Mouse (Mus musculus): ENCODE measurements around the gene Morn5.

Morn5 gene

DNA sequence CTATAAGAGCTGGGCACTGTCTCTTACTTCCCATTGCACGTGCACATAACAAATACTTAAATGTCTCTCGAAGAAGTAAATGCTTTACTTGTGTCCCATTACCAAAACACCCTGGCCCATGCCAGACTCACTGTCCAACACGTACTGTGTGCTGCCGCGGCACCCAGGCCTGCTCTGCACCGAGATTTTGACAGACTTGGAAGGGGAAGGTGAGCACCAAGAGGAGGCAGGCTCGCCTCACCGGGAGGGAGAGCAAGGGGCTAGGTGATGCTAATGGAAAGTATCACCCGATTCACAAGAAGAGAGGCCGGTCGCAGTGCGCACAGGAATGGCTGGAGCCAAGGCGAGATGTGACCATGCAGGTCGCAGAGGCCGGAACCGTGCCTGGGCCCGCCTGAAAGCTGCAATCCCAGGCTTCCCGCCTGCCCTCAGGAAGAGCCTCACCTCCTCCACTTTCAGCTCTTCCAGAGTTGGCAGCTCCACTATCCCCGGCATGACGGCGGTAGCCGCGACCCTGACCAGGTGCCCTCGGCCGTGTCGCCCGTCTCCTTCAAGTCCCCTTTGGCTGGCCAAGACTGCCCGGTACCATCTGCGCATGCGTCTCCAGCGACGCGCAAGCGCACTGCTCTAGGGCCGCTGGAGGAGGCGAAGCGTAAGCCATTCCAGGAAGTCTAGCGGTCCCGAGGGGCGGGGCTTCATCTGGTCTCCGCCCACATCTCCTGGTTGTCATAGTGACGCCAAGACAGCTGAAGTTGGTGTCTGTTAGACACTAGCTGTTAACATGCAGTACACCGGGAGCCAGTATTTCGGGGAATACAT, at the start of gene Morn5, which contains the start of gene Ndufa8:
TSS of gene Morn5 (plus strand) at position 711 of the 819 bp plus-strand sequence.
TSS of gene Ndufa8 (minus strand) at position 659 of the 819 bp plus-strand sequence.
- DNase-seq = peak; percentile 96

DNA sequence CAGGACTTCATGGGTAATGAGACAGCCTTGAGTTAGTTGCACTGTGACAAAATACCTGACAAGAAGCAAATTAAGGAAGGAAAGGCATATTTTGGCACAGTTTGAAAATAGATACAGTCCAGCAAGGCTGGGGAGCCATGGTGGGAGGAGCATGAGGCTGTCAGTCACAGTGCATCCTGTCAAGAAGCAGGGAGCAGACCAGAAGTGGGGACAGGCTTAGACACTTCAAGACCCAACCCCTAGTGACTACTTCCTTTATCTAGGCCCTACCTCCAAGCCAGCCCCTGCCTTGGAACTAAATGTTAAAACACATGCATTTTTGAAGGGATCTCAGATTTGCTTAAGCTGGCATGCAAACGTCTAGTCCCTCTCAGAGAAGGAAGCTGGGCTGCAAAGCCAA, 48.9 kb upstream of the Morn5 start:
- DNase-seq = no peak

DNA sequence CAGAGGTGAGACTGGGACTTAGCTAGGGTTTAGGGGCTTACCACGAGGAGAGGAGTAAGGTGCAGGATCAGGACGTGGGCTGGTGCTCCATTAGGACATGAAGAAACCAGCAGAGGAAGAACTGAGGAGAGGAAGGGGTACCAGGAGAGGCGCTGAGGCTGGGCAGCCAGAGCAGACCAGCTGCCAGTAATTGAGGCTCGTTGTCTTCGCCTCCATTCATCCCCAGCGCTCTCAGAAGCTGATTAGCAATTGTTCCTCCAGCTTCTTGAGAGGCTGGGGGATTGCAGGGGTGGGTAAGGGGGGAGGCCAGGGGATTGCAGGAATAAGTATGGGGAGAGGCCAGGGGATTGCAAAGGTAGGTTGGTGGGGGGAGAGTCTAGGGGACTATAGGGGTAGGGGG, 47.1 kb upstream of the Morn5 start:
- no peak for DNase-seq

DNA sequence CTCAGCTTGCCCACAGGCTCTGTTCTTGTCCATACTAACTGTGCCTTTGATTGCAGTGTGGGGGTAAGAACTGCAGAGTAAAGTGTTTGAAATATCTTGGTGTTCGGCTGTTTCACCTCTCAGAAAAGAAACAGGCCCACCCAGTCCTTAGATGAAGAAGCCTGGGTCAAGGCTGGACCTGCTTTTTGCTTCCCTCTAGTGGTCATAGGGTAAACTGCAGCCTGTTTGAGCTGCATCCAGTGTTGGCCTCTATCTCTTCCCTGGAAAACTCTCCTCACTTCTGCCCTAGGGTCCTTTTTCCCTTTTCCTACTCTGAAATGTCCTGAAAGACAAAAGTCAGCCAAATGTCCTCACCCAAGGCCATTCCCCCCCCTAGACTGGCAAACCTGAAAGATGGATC, 41.2 kb upstream of the Morn5 start:
- DNase-seq = peak; percentile 72

DNA sequence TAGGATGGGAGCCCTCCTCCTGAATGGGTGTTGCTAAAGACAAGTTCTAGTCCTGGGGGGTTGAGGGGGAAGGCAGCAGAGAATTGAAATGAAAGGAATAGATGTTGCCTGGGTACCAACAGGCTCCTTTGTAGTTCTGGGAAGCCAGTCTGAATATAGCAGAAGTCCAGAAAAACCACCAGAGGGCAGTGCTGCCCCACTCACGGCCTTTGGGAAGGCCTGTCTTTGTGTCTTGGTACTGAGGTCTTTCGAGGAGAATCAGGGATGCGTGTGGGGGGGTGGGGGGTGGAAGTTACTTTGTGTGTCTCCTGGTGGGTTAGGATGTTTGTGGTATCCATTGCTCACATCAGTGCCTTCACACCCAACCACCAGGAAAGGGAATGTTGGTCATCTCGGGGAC, 39.9 kb upstream of the Morn5 start:
- peak; percentile 83 for DNase-seq

DNA sequence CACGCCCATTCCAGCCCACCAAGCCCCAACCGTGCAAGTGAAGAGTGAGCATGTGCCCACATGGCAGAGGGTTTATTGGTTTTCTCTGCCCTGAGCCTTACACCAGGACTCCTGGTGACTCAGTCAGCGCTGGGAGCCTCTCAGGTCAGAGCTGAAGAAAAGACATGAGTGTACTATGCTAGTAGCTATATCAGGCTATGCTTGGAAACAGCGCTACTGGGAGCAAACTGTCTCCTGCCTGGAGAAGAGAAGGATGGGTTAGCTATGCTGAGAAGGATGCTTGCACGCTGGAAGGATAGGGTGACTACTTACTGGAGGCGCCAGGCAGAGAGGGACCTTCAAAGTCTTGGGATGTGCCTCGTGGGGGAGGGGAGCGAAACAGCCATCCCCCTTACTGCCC, 38.7 kb upstream of the Morn5 start:
- DNase-seq = no peak

DNA sequence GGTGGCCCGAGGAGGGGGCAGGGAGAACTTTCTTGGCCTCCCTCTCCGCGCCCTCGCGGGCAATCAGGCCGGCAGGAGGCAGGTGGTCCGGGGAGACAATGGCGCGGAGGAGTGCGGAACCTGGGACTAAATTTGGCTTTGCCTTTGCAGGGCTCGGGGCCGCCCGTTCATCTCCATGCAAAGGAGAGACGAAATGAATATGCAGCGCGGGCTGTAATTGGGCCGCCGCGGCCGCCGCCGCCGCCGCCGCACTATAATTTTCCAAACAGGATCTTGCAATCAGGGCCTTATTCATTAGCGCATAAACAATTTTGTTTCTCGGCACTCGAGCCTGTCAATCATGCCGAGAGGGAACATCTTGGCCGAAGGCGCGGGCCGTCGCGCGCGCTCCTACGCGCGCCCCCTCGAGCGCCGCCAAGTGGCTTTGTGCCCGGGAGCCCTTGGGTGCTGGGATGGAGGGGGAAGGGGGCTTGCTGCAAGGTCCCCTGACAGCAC, 37.9 kb upstream of the Morn5 start:
- DNase-seq = peak; percentile 54

DNA sequence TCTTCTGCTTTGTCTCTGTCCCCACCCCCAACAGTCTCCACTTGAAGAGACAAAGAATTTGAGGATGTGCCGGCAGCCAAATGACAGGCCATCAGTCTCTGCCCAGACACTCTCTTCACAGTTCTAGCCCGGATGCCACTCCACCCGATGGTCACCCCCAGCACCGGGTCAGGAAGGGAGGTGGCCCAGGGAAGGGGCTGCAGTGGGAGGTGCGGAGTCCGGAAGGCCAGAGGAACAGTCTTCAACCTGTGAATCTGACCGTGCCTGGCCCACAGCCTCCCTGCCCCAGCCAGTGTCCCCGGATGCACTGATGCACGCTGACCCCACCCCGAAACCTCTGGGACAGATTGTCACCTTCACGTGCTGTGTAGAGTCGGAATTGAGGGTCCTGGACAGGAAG, 36.2 kb upstream of the Morn5 start:
- no peak for DNase-seq

DNA sequence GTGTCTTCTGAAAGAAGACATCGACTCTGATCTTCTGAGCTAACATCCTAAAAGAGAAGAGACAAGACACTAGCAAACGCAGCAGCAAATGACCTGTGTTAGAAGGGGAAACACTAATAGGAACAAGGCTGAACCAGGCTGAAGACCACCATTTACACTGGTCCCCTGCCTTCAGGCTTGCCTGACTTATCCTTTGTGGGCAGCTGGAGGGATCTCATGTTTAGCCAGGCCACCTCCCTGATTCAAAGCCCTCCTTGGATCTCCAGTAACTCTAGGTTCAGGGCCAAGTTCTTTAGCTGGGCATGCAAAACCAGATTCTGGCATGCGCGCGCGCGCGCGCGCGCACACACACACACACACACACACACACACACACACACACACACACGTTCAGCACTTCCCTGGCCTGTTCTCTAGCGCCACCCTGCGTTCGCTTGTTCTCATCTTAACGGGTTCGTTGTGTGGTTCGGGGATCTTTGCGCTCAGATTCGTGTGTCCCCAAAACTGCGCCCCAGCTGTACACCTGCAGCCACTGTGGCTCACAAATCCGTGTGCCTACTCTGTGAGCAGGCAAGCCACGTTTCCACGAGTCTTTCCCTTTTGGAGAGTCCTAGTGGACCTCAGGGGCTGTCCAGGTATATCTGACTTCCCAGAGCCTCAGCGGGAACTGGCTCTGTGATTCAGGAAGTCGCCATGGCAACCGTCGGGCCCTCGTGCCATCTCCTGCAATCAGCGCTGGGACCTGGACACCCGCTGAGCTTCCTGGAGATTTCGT, 27.7 kb upstream of the Morn5 start:
- DNase-seq = peak; percentile 87

DNA sequence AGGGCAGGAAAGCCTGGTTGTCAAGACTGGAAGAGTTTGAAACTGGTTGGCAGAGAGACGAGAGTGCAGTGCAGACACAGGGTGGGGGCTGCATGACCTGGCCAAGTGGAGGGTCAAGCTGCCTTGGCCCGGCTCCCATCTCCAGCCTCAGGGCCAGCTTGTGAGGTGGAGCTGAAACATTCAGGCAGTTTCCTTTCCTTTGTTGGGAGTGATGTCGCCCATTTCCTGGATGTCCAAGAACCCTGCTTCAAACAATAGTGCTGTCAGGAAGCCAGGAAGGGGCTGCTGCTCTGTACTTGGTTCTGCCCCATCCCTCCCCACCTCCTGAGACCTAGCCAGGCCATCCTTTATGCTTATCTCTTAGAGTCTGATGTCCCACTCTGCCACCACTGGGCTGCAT, 26.0 kb upstream of the Morn5 start:
- no peak for DNase-seq

DNA sequence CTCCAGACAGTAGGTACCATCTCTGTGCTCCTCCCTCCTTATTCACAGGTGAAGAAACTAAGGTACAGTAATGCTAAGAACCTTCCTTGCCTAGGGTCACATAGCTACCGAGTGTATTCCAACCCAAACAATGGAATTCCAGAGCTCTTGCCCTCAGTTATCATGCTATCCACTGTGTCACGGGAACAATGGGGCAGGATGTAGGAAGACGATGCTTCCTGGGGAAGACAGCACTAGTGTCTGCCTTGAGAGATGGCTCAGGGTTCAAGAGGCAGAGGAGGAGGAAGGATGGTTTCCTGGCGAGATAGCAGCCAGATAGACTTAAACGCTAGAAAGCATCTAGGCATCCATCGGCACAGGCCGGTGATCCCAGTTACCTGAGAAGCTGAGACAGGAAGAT, 16.4 kb upstream of the Morn5 start:
- no peak for DNase-seq

DNA sequence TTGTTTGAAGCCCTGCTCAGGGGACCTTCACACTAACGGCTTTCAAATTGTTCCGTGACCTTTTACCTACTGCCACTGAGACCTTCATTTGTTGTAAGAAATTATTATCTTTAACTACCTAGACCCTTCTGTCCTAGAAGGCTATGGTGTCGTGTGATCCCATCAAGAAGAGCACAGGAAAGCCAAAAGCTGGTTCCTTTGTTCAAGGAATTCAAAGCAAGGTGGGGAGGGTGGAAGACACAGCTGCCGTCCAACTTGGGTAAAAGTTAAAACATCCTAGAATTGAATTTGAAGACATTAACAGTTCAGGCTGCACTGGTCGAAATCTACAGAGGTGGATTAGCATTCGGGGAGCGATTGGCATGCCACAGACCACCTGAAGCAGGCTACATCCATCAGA, 15.3 kb upstream of the Morn5 start:
- DNase-seq = no peak

DNA sequence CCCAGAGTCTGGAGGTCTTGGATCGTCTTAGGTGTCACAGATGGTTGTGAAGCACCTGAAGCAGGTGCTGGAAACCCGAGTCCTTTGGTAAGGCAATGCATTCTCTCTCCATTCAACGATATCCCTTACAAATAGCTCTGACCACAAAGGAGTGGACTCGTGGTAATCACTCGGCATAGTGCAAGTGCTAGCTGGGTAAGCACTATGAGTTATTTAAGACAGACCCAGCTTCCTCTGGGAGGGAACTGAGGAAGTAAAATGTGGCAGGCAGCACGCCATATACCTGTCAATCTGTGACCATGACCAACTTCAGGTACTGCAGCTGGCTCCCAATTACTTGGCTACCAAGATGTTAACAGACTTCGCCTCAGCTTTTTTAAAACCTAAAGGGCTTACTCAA, 14.4 kb upstream of the Morn5 start:
- no peak for DNase-seq

DNA sequence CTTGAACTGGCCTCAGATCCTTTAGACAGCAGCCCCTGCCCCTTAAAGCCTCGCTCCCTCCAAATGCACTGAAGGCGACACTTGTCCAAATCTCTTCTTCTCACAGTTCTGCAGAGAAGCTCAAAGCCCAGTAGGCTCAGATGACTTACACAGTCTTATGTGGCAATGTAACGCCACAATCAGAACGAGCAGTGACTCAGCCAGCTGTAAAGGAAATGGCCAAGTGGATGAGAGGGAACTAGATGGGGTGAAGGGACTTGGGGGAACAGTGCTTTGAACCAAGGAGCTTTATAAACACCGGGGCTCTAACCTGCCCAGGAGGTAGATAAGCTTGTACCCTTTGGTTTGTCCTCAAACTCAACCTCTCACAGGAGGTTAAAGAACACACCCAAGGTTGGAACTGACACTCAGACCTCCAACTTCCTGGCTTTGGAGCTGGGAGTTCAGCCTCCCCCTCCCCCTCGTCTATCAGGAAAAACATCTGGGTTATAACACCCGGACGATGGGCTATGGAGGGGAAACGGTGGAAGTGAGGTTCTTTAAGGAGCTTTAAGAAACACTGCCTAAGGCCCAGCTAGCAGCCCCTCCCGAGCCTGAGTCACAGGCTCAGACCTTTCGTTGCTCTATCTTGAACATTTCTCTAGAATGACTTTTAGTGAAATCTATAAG, 13.7 kb upstream of the Morn5 start:
- peak; percentile 12 for DNase-seq

DNA sequence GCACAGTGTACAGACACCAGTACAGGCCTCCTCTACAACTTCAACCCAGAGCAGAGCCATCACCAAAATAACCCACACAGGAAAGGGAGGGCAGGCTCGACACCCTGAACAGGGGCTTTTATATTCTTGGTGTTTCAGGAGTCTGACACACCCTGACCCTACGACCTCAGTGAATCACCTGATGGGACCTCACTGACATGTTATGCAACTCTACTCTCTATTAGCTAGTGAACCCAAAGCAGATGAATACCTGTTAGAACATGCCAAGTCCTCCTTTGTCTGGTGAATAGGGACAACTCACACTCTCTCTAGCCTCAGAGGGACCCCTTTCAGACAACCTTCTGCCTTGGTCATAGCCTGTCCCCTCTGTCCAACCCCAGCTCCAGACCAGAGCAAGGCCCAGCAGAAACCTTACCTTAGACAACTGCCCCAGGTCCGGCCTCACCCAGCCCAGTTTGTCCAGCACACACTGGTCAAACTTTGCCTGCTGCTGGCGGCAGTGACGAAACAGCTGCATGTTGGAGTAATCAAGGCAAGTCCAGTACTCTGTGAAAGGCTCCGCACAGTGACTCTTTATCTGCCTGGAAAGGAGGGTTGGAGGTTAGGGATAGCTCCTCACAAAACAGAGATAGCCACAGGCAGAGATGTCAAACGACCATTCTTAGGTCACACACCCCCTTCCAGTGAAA, 9.8 kb upstream of the Morn5 start:
- DNase-seq = no peak

DNA sequence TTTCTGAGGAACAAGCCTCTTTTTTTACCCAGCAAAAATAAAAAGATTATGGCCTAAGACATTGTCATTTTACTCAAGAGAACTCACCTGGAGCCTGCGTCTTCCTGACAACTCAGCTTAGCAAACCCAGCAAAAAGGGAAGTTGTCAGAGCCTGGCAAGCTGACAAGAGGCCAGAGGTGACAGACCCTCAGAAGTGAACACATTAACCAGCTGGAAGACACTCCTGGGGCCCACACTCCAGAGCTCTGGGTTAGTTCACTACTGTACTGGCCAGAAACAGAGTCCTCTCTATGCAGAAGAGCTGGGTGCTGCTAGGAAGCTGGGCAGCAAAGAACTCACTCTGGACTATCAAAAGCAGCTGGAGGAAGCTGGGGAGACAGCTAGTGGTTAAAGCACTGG, 8.4 kb upstream of the Morn5 start:
- no peak for DNase-seq

DNA sequence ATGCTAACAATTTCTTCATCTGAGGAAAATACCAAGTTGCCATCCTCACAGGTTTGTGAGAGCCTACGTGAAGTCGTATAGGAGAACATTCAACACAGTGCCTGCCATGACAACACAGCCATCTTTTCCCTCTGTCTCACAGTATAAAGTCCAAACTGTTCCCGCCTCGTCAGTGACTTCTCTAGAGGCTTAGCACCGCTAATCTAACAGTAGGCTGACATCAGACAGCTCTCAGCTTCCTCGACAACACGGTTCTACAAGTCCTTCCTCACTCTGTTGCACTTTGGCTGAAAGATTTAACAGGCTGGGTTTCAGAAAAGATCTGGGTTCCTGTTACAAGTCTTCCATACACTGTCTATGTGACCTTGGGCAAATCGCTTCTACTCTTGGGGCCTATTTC, 1.1 kb upstream of the Morn5 start:
- no peak for DNase-seq

DNA sequence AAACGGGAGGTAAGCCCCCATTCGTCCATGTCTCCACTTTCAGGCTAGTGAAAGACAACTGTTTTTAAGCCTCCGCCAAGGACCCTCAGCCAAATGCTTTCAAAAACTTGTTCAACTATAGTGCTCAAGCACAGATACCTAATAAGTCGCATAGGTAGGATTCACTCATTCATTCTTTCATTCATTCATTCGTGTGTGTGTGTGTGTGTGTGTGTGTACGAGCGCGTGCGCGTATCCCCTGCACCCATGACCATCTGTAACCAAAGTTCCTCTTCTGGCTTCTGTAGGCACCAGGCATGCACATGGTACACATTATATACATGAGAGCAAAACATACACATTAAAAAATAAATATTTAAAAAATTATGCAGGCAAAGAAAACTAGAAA, 303 bp downstream of the Morn5 start:
- no peak for DNase-seq

DNA sequence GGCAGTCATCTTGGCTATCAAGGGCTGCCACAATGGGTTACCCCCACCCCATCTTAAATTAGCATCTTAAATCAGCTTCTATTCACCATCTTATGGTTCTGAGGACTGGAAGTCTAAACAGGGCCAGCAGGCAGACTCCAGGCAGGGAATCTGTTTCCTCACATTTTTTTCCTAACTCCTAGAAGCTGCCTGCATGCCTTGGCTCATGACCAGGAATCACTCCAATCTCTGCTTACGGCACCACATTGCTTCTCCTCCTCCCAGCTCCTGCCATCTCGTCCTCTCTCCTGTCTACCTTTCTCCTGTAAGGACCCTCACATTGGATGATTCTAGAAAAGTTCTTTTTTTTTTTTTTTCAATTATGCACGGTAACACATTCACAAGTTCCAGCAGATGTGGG, 4.0 kb downstream of the Morn5 start:
- no peak for DNase-seq

DNA sequence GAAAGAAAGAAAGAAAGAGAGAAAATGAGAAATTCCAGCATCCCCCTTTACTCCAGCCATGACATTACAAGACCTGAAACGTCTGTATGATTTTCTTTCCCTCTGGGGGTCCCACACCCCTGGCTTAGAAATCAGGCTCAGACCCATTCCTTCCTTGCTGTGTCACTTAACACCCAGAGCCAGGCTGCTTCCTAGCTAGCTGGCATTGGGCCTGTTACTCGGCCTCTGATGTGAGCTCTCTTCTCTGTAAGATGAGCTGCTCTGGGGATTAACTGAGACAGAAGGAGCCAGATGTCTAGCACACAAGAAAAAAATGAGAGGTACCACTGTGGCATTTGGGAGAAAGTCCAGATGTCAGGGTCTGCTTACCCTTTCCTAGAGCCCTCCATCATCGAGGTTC, 7.0 kb downstream of the Morn5 start:
- no peak for DNase-seq

DNA sequence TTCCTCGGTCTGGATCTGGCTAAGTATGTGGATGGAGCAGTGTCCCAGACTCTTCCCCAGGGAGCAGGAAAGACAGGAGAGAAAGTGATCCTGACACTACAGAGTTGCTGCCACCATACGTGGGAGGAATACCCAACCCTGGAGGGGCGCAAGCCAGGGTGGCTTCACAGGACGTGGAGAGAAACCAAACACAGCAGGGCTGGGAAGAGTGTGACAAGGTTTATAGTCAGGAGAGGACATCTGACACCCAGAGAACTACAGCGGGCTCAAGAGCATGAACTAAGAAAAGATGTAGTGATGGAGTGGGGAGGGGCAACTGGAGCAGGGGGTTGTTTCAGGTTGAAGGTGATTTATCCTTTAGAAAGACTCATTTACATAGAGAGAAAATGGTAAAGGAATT, 12.2 kb downstream of the Morn5 start:
- no peak for DNase-seq

DNA sequence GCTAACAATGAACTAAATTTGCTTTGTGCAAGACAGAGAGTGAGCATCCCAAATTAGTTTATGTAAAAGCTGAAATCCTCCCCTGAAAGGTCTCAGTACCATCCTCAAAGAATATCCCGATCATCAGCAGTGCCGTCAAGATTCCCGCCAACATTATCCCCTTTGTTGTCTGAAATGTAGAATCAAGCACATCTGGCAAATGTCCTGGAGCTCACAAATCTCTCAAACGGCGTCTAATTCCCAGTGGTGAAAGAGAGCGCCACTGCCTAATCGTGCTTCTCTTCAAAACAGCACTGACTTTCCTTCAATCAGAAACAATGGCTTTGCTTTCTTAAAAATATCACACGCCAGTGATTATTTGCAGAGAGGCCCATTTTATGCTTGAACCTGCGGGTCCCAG, 17.9 kb downstream of the Morn5 start:
- no peak for DNase-seq
